Mouse (Mus musculus): Measurements from ENCODE around the gene Appl1. TPM values are rescaled to one million over a fixed set of nuclear protein-coding genes. Genes with fewer than 3 reads are reported as not detected.

The Appl1 gene
- total RNA-seq, 1 experiment from 2014 or later = 28.4 TPM

DNA sequence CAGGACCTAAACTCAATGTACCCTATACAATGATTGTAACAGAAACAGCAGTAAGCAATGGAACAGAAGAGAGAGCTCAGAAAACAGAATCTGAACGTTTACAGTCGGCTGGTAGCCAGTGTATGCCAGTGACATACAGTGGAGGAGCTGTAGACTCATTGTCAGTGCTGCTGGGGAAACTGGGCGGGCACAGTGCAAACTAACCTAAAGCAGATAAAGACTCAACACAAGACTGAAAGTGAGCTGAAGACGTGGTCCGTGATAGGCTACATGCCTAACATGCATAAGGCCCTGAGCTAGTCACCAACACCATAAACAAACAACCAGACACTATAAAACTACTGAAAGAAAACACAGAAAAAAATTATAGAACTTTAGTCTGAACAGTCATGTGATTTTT lies 89.3 kb downstream of the Appl1 start:
- no peak for ATAC-seq (replicated peaks; ENCODE audit: insufficient number of reproducible peaks, low FRiP score, low TSS enrichment, poor library complexity, severe bottlenecking)

GRCm38 (mm10) chr14:26879976-26880375 lies 91.1 kb downstream of the Appl1 start:
- no peak for ATAC-seq (replicated peaks; ENCODE audit: insufficient number of reproducible peaks, low FRiP score, low TSS enrichment, poor library complexity, severe bottlenecking)

DNA sequence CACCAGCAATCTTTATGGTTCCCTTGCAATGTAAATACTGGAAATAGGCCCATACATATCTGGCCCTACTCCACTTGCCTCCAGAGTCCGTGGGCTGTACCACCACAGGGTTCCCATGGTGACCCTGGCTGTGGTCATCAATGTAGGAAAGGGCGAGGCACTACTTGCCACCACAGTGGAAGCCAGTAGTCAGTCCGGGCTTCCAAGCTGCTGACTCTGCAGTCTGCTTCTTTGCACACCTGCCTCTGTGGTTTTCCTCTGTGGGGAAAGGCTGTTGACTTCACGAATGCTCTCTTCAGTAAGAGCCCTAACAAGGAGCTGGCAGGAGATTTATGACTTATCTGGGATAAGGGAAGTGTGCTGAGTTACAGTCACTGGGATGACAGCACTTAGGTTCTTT lies 92.3 kb downstream of the Appl1 start:
- no peak for ATAC-seq (replicated peaks; ENCODE audit: insufficient number of reproducible peaks, low FRiP score, low TSS enrichment, poor library complexity, severe bottlenecking)

Other genes starting within 250 kb of the Appl1 start
- 1.9 to 4.9 TPM (median 2.4 TPM) in 3 replicates for gene Asb14, start 76.7 kb downstream of the Appl1 start, total RNA-seq (2017)
- not detected in 3 replicates for gene Hesx1, start 23.2 kb upstream of the Appl1 start, total RNA-seq (2017)
- gene Il17rd, start 67.7 kb upstream of the Appl1 start, total RNA-seq (2017) = 0.29 to 1.1 TPM (median 0.49 TPM) in 3 replicates
- gene Arhgef3, start 143.7 kb upstream of the Appl1 start, total RNA-seq (2017) = 243 to 292 TPM (median 261 TPM) in 3 replicates

All from monocyte, adult 5-6 weeks (primary cell).